Mouse (Mus musculus) lung, embryonic 14.5 days (tissue): ENCODE data around the gene Zfp536. TPM values are rescaled to one million over a fixed set of nuclear protein-coding genes. Genes with fewer than 3 reads are reported as not detected.

Experiments
- ATAC-seq: fragments of 200-750 bp; cut with Nextera tagmentation; 2 replicates; pipeline ENCODE4 v1.8.0; 2017; ENCODE audit warnings: mild to moderate bottlenecking, moderate TSS enrichment, moderate library complexity; ENCODE audit not compliant: insufficient read depth
- DNase-seq: peaks from one replicate; pipeline ENCODE4 v3.0.0-alpha.2; 2015
- H3K27ac ChIP-seq: fragments of 300-500 bp; sonication (generic); 2 replicates; pipeline ENCODE4 v1.5.1; 2014; ENCODE audit warnings: low read depth, mild to moderate bottlenecking, moderate library complexity
- H3K27me3 ChIP-seq: fragments of 300-500 bp; sonication (generic); 2 replicates; pipeline ENCODE4 v1.6.1; 2014; ENCODE audit warnings: low read length, control low read depth; ENCODE audit not compliant: insufficient read depth
- H3K36me3 ChIP-seq: fragments of 300-500 bp; sonication (generic); 2 replicates; pipeline ENCODE4 v1.6.1; 2014; ENCODE audit warnings: control low read depth; ENCODE audit not compliant: insufficient read depth
- H3K4me1 ChIP-seq: fragments of 300-500 bp; sonication (generic); 2 replicates; pipeline ENCODE4 v1.6.1; 2014; ENCODE audit warnings: antibody characterized with exemption, control low read depth; ENCODE audit not compliant: insufficient read depth
- H3K4me2 ChIP-seq: fragments of 300-500 bp; sonication (generic); 2 replicates; pipeline ENCODE4 v1.6.1; 2014; ENCODE audit warnings: mild to moderate bottlenecking
- H3K4me3 ChIP-seq: fragments of 300-500 bp; sonication (generic); 2 replicates; pipeline ENCODE4 v1.5.1; 2014; ENCODE audit warnings: low read depth, low read length
- H3K9ac ChIP-seq: fragments of 300-500 bp; sonication (generic); 2 replicates; pipeline ENCODE4 v1.6.1; 2014
- H3K9me3 ChIP-seq: fragments of 300-500 bp; sonication (generic); 2 replicates; pipeline ENCODE4 v1.6.1; 2016; ENCODE audit warnings: low read depth, low read length, control low read depth
- CTCF ChIP-seq: IDR thresholded peaks from 2 replicates; pipeline ENCODE4 v1.5.1; 2016; ENCODE audit warnings: antibody characterized with exemption, low read depth
- WGBS: fragments of 180-500 bp; shearing (Covaris S2); extraction: QIAGEN DNeasy Blood & Tissue Kit; methylation state at CpG from one replicate; pipeline ENCODE4 v1.1.7; 2014; 5-methylcytosine and 5-hydroxymethylcytosine counted together
- polyA plus RNA-seq: library from polyadenylated mRNA; unstranded; fragments of >200 nt; fragmentation: Nextera tagmentation; extraction: Ambion mirVana; gene quantifications from 2 replicates; pipeline ENCODE4 v1.2.1, GENCODE M21; 2014

Zfp536 gene
- polyA plus RNA-seq, 1 experiment from 2014 or later: 13.7 TPM

DNA sequence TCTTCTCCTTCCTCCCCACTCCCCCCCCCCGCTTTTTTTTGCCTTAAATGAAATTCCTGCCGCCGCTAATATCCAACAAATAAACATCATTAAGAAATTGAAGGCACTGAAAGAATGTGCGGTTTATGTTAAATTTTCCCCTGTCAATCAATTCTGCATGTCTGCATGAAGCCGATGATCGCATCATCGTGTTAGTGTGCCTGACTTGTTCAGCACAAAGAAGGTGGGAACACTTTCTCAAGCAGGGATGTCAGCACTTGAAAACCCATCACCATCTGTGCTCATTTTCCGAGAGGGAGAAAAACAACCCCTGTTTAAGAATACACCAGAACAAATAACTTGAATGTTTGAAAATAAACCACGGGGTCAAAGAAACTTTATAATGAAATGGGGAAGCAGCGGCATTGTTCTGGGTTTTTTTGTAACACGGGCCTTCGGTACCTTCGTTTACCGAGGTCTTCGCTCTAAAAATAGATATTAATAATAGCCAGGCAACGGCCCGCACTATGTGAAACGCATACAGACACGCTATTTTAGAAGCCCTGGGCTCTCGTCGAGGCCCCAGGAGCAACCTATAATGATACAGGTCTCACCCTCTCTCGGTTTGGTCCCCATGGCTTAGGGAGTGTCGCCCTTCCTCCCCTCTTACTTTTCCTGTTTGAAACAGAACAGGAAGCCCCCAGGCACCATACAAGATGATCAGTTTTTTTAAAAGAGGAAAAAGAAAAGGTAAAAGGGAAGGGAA lies 83.7 kb downstream of the Zfp536 start:
- Histone ChIP-seq H3K27ac (no peak overlapping the region), H3K4me1 (no peaks in the 10 kb centered on the region), H3K9ac (no peak overlapping the region), H3K4me3 (no peak overlapping the region), H3K36me3 (no peaks in the 10 kb centered on the region), H3K27me3 (no peaks in the 10 kb centered on the region), H3K4me2 (no peak overlapping the region), H3K9me3 (no peaks in the 10 kb centered on the region)
- TF ChIP-seq CTCF: no peak
- ATAC-seq: no peak
- no peak for DNase-seq
- WGBS: 71% methylated on average over 23 of the region's 23 CpGs

GRCm38 (mm10) chr7:37689107-37689511 lies 84.3 kb downstream of the Zfp536 start:
- Histone ChIP-seq H3K9ac (no peak overlapping the region), H3K27ac (no peak overlapping the region), H3K4me3 (no peak overlapping the region), H3K9me3 (no peaks in the 10 kb centered on the region), H3K27me3 (no peaks in the 10 kb centered on the region), H3K4me2 (no peak overlapping the region), H3K36me3 (no peaks in the 10 kb centered on the region), H3K4me1 (no peaks in the 10 kb centered on the region)
- no peak for ATAC-seq
- no peak for TF ChIP-seq CTCF
- DNase-seq: no peak
- 69% methylated on average over 11 of the region's 11 CpGs for WGBS

DNA sequence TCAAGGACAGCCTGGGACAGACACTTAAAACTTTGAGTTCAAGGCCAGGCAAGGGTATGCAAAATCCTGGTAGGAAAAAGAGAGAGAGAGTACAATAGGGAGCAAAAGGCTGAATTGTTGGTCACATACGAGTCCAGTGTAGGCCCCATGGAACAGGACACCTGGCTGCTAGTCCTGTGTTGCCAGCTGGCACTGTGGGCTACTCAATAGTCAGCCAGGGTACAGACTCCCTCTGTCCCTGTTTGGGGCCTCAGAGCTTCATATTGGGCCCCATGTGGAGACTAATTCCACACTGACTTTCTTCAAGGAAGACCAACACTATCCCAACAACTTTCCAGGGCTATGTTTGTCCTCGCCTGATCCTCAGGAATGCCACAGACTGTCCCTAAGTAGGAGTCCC lies 87.1 kb downstream of the Zfp536 start:
- WGBS: 94% methylated on average over 2 of the region's 2 CpGs
- Histone ChIP-seq H3K27me3 (no peaks in the 10 kb centered on the region), H3K4me2 (no peak overlapping the region), H3K9ac (no peak overlapping the region), H3K4me1 (no peaks in the 10 kb centered on the region), H3K36me3 (no peaks in the 10 kb centered on the region), H3K27ac (no peak overlapping the region), H3K4me3 (no peak overlapping the region), H3K9me3 (no peaks in the 10 kb centered on the region)
- DNase-seq: no peak
- no peak for TF ChIP-seq CTCF
- ATAC-seq: no peak

GRCm38 (mm10) chr7:37685247-37685646 lies 88.2 kb downstream of the Zfp536 start:
- H3K4me2 ChIP-seq: no peak overlapping the region
- H3K4me1 ChIP-seq: no peaks in the 10 kb centered on the region
- no peak overlapping the region for H3K27ac ChIP-seq
- DNase-seq (no peak), ATAC-seq (no peak)
- no peak for TF ChIP-seq CTCF
- 82% methylated on average over 3 of the region's 3 CpGs for WGBS
- H3K9ac ChIP-seq: no peak overlapping the region
- no peaks in the 10 kb centered on the region for H3K36me3 ChIP-seq
- H3K9me3 ChIP-seq: no peaks in the 10 kb centered on the region
- no peaks in the 10 kb centered on the region for H3K27me3 ChIP-seq
- no peak overlapping the region for H3K4me3 ChIP-seq

- ATAC-seq: no peak
- no peaks in the 10 kb centered on the region for H3K27me3 ChIP-seq
- DNase-seq: no peak
- H3K9me3 ChIP-seq: no peaks in the 10 kb centered on the region
- no peak overlapping the region for H3K9ac ChIP-seq
- WGBS: 71% methylated on average over 3 of the region's 3 CpGs
- H3K27ac ChIP-seq: no peak overlapping the region
- no peak overlapping the region for H3K4me2 ChIP-seq
- no peaks in the 10 kb centered on the region for H3K36me3 ChIP-seq
- no peak for TF ChIP-seq CTCF
- H3K4me3 ChIP-seq: no peak overlapping the region
- no peaks in the 10 kb centered on the region for H3K4me1 ChIP-seq
These were observed 92.1 kb downstream of the Zfp536 start for GRCm38 (mm10) chr7:37681335-37681734.

DNA sequence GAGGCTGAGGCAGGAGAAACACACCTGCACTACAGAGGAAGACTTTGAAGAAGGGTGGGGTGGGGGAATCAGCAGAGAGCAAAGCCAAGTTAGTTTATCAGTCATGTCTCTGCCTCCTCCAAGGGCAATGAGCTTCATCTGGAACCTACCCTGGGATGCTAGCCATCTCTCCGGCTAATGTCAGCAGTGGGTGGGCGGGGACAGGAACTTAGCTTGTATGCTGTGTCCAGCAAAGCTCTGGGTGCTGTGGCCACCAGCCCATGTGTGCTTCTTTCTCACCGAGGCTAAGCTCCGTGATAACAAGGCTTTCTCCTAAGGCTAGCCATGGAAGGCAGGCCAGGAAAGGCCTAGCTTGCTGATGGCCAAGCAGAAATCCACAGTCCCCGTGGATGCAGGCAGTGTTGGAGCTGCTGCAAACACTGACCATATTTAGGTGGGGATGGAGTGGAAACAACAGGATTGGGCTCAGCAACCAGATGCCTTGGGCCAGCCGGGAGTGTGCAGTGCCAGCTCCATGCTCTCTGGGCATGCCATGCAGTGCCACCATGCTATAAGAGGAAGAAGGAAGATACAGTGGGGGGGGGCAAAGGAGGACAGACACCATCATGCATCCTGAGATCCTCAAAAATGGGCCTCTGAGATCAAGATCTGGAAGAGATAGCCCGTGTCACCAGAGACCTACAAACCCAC lies 109.6 kb downstream of the Zfp536 start:
- no peak for ATAC-seq
- Histone ChIP-seq H3K9ac (no peak overlapping the region), H3K4me2 (no peak overlapping the region), H3K4me3 (no peak overlapping the region), H3K27me3 (no peaks in the 10 kb centered on the region), H3K36me3 (no peaks in the 10 kb centered on the region), H3K9me3 (no peaks in the 10 kb centered on the region), H3K4me1 (no peaks in the 10 kb centered on the region), H3K27ac (no peak overlapping the region)
- no peak for DNase-seq
- WGBS: 75% methylated on average over 7 of the region's 7 CpGs
- no peak for TF ChIP-seq CTCF

- DNase-seq (no peak), ATAC-seq (no peak)
- H3K27me3 ChIP-seq: no peaks in the 10 kb centered on the region
- no peak overlapping the region for H3K4me3 ChIP-seq
- H3K9ac ChIP-seq: no peak overlapping the region
- 81% methylated on average over 11 of the region's 11 CpGs for WGBS
- H3K36me3 ChIP-seq: no peaks in the 10 kb centered on the region
- no peak overlapping the region for H3K27ac ChIP-seq
- TF ChIP-seq CTCF: no peak
- no peaks in the 10 kb centered on the region for H3K9me3 ChIP-seq
- no peak overlapping the region for H3K4me2 ChIP-seq
- no peaks in the 10 kb centered on the region for H3K4me1 ChIP-seq
These were observed 124.8 kb downstream of the Zfp536 start for GRCm38 (mm10) chr7:37648671-37649070.
